Mouse (Mus musculus) CH12.LX (cell line): Measurements from ENCODE around the gene Golph3l. TPM values are rescaled to one million over a fixed set of nuclear protein-coding genes. Genes with fewer than 3 reads are reported as not detected.
"Not testable (repeated sequence)": the region's sequence is repeated elsewhere in the genome, so short reads cannot be mapped to it uniquely, and the experiment has no call there.

ENCODE experiments used
- DNase-seq: peaks from one replicate; pipeline ENCODE4 v3.0.0-alpha.2; 2013; ENCODE audit errors: extremely low read depth
- H3K27ac ChIP-seq: 2 replicates; pipeline ENCODE4 v1.5.1; 2012; ENCODE audit warnings: low read depth, mild to moderate bottlenecking, control low read depth, moderate library complexity; ENCODE audit not compliant: insufficient read depth
- H3K27me3 ChIP-seq: replicated peaks from 2 replicates; pipeline ENCODE3; 2012; ENCODE audit warnings: inconsistent platforms
- H3K36me3 ChIP-seq, 2 experiments: replicated peaks in 1 of 2; 2 replicates each; pipeline versions ENCODE3 to v1.6.1; 2012; ENCODE audit warnings: inconsistent platforms in 1 of 2, low read length in 1 of 2, mild to moderate bottlenecking in 1 of 2, mixed read lengths in 1 of 2, moderate library complexity in 1 of 2; ENCODE audit not compliant: control insufficient read depth in 1 of 2, insufficient read depth in 1 of 2
- H3K4me1 ChIP-seq, 2 experiments: 2 replicates each; pipeline ENCODE4 v1.6.1; 2012; ENCODE audit warnings: inconsistent platforms in 1 of 2, moderate library complexity in 1 of 2; ENCODE audit not compliant: insufficient read depth in 2 of 2, control insufficient read depth in 1 of 2
- H3K4me2 ChIP-seq: 2 replicates; pipeline ENCODE4 v1.6.1; 2012; ENCODE audit warnings: low read depth, mild to moderate bottlenecking, control low read depth; ENCODE audit not compliant: poor library complexity, insufficient read depth, severe bottlenecking
- H3K4me3 ChIP-seq, 3 experiments: fragments of 150-350 bp in 1 of 3; sonication (generic) in 1 of 3; replicated peaks in 1 of 3; 2 replicates each; pipeline versions ENCODE3 to v1.5.1; 2011 to 2012; ENCODE audit warnings: low read depth in 2 of 3, low read length in 2 of 3, mild to moderate bottlenecking in 2 of 3, moderate library complexity in 2 of 3, control low read depth in 1 of 3, improper control_type of control experiment in 1 of 3, inconsistent platforms in 1 of 3, mixed read lengths in 1 of 3; ENCODE audit not compliant: poor library complexity in 1 of 3
- H3K79me2 ChIP-seq: replicated peaks from 2 replicates; pipeline ENCODE4 v1.6.1; 2012; ENCODE audit warnings: mild to moderate bottlenecking, moderate library complexity; ENCODE audit not compliant: control insufficient read depth, poor library complexity, insufficient read depth, severe bottlenecking; ENCODE audit errors: extremely low read depth
- H3K9ac ChIP-seq: 2 replicates; pipeline ENCODE4 v1.6.1; 2012; ENCODE audit warnings: low read depth, mild to moderate bottlenecking, control low read depth, moderate library complexity; ENCODE audit not compliant: insufficient read depth
- H3K9me3 ChIP-seq: replicated peaks from 2 replicates; pipeline ENCODE3; 2012; ENCODE audit warnings: low read length, inconsistent platforms, mixed read lengths
- BHLHE40 ChIP-seq: IDR thresholded peaks from 2 replicates; pipeline ENCODE4 v1.6.1; 2011; ENCODE audit warnings: mild to moderate bottlenecking, low read depth, low read length, improper control_type of control experiment
- CHD1 ChIP-seq: IDR thresholded peaks from 2 replicates; pipeline ENCODE4 v1.6.1; 2012; ENCODE audit warnings: low read depth, low read length, improper control_type of control experiment, inconsistent platforms
- CHD2 ChIP-seq: IDR thresholded peaks from 2 replicates; pipeline ENCODE4 v1.6.1; 2011; ENCODE audit warnings: low read length, improper control_type of control experiment
- CTCF ChIP-seq, 2 experiments: IDR thresholded peaks in 1 of 2; conservative IDR thresholded peaks in 1 of 2; 2 replicates each; pipeline ENCODE4 v1.5.1; 2011 to 2012; ENCODE audit warnings: low read depth in 2 of 2, low read length in 2 of 2, improper control_type of control experiment in 1 of 2, inconsistent platforms in 1 of 2, mild to moderate bottlenecking in 1 of 2, moderate library complexity in 1 of 2
- E2F4 ChIP-seq: IDR thresholded peaks from 2 replicates; pipeline ENCODE4 v1.6.1; 2011; ENCODE audit warnings: low read depth, low read length, improper control_type of control experiment; ENCODE audit not compliant: insufficient replicate concordance
- ETS1 ChIP-seq: conservative IDR thresholded peaks from 2 replicates; pipeline ENCODE4 v1.6.1; 2012; ENCODE audit warnings: low read depth, mild to moderate bottlenecking, inconsistent platforms, low read length, improper control_type of control experiment, moderate library complexity
- GABPA ChIP-seq: IDR thresholded peaks from 2 replicates; pipeline ENCODE4 v1.6.1; 2012; ENCODE audit warnings: low read depth, low read length, improper control_type of control experiment, inconsistent platforms; ENCODE audit not compliant: insufficient replicate concordance
- HCFC1 ChIP-seq: IDR thresholded peaks from 2 replicates; pipeline ENCODE4 v1.6.1; 2012; ENCODE audit warnings: low read depth, mild to moderate bottlenecking, inconsistent platforms, low read length, improper control_type of control experiment
- IRF4 ChIP-seq: IDR thresholded peaks from 2 replicates; pipeline ENCODE4 v1.6.1; 2014; ENCODE audit warnings: low read depth, mild to moderate bottlenecking, inconsistent platforms, low read length, improper control_type of control experiment
- JUN ChIP-seq: IDR thresholded peaks from 2 replicates; pipeline ENCODE4 v1.6.1; 2011; ENCODE audit warnings: low read depth, mild to moderate bottlenecking, low read length, improper control_type of control experiment, moderate library complexity; ENCODE audit not compliant: insufficient read depth
- MAFK ChIP-seq: IDR thresholded peaks from 2 replicates; pipeline ENCODE4 v1.6.1; 2011; ENCODE audit warnings: low read length, improper control_type of control experiment; ENCODE audit not compliant: insufficient replicate concordance
- MAX ChIP-seq: IDR thresholded peaks from 2 replicates; pipeline ENCODE4 v1.6.1; 2011; ENCODE audit warnings: low read length, improper control_type of control experiment
- MAZ ChIP-seq: IDR thresholded peaks from 2 replicates; pipeline ENCODE4 v1.6.1; 2012; ENCODE audit warnings: low read depth, mild to moderate bottlenecking, inconsistent platforms, low read length, improper control_type of control experiment, moderate library complexity
- MEF2A ChIP-seq: IDR thresholded peaks from 2 replicates; pipeline ENCODE4 v1.6.1; 2014; ENCODE audit warnings: low read depth, mild to moderate bottlenecking, inconsistent platforms, low read length, improper control_type of control experiment, borderline replicate concordance
- NELFE ChIP-seq: IDR thresholded peaks from 2 replicates; pipeline ENCODE4 v1.6.1; 2011; ENCODE audit warnings: low read depth, low read length, improper control_type of control experiment
- NRF1 ChIP-seq: IDR thresholded peaks from 2 replicates; pipeline ENCODE4 v1.6.1; 2014; ENCODE audit warnings: low read depth, mild to moderate bottlenecking, inconsistent platforms, low read length, improper control_type of control experiment, moderate library complexity
- PAX5 ChIP-seq: IDR thresholded peaks from 2 replicates; pipeline ENCODE4 v1.6.1; 2012; ENCODE audit warnings: low read length, inconsistent platforms, mixed read lengths
- POLR2AphosphoS2 ChIP-seq: IDR thresholded peaks from 2 replicates; pipeline ENCODE4 v1.6.1; 2011; ENCODE audit warnings: low read depth, low read length, improper control_type of control experiment
- RCOR1 ChIP-seq: conservative IDR thresholded peaks from 2 replicates; pipeline ENCODE4 v1.6.1; 2012; ENCODE audit warnings: low read depth, mild to moderate bottlenecking, inconsistent platforms, low read length, improper control_type of control experiment
- SIN3A ChIP-seq: IDR thresholded peaks from 2 replicates; pipeline ENCODE4 v1.6.1; 2012; ENCODE audit warnings: low read length, improper control_type of control experiment, inconsistent platforms
- SMC3 ChIP-seq: IDR thresholded peaks from 2 replicates; pipeline ENCODE4 v1.6.1; 2011; ENCODE audit warnings: low read depth, low read length, improper control_type of control experiment
- TBP ChIP-seq: conservative IDR thresholded peaks from 2 replicates; pipeline ENCODE4 v1.6.1; 2011; ENCODE audit warnings: low read depth, low read length, improper control_type of control experiment
- USF1 ChIP-seq: IDR thresholded peaks from 2 replicates; pipeline ENCODE4 v1.6.1; 2014; ENCODE audit warnings: low read depth, mild to moderate bottlenecking, inconsistent platforms, low read length, improper control_type of control experiment
- USF2 ChIP-seq: conservative IDR thresholded peaks from 2 replicates; pipeline ENCODE4 v1.6.1; 2011; ENCODE audit warnings: low read depth, low read length, improper control_type of control experiment
- ZC3H11A ChIP-seq: IDR thresholded peaks from 2 replicates; pipeline ENCODE4 v1.6.1; 2012; ENCODE audit warnings: low read depth, mild to moderate bottlenecking, inconsistent platforms, low read length, improper control_type of control experiment
- ZKSCAN1 ChIP-seq: IDR thresholded peaks from 2 replicates; pipeline ENCODE4 v1.6.1; 2012; ENCODE audit warnings: low read depth, inconsistent platforms, low read length, improper control_type of control experiment, borderline replicate concordance
- ZMIZ1 ChIP-seq: IDR thresholded peaks from 2 replicates; pipeline ENCODE4 v1.6.1; 2012; ENCODE audit warnings: low read depth, mild to moderate bottlenecking, inconsistent platforms, low read length, improper control_type of control experiment
- ZNF384 ChIP-seq: IDR thresholded peaks from 2 replicates; pipeline ENCODE4 v1.6.1; 2012; ENCODE audit warnings: low read depth, low read length, improper control_type of control experiment, inconsistent platforms
- dilution Hi-C: fragments of 300-500 bp; cut with MboI; formaldehyde crosslinking; loops from 2 replicates; pipeline ENCODE4 v1.14.3; 2020; ENCODE audit warnings: low sequenced_read_pairs; ENCODE audit not compliant: extremely low pct_unique_long_range_greater_than_20kb, extremely low pct_ligation_motif_present
- in situ Hi-C: fragments of 300-500 bp; cut with MboI; formaldehyde crosslinking; loops from 3 replicates; pipeline ENCODE4 v1.14.3; 2019; ENCODE audit warnings: low sequenced_read_pairs, low pct_ligation_motif_present, low pct_unique_long_range_greater_than_20kb, mixed read lengths
- polyA plus RNA-seq: library from polyadenylated mRNA; unstranded; fragments of >175 nt; gene quantifications from 2 replicates; pipeline ENCODE4 v1.2.1, GENCODE M21; 2012; ENCODE audit warnings: low read depth; ENCODE audit not compliant: insufficient read length
- total RNA-seq, 2 experiments: library from RNA; depleted of rRNA; stranded (reverse); fragments of 300-350 nt in 1 of 2; fragments of >200 nt in 1 of 2; gene quantifications; 2 replicates each; pipeline ENCODE4 v1.2.3; 2012 to 2014

Gene Golph3l
- total and polyA plus RNA-seq, 3 experiments, result 22.7 to 36.9 (median 23.4) TPM

DNA sequence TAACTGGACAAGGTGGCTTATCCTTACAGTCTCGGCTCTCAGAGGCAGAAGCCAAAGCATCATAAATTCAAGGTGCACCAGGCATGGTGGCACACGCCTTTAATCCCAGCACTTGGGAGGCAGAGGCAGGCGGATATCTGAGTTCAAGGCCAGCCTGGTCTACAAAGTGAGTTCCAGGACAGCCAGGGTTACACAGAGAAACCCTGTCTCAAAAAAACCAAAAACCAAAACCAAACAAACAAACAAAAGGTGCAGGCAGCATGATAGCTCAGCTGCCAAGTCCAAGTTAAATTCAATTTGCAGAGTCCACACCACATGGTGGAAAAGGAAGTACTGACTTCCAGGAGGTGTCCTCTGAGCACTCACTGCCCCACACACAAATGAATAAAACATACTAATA, 65.6 kb downstream of the Golph3l start:
- in situ Hi-C loops, result loop anchor here (10.0 kb wide), 1 partner anchor 570 kb away; the partner anchor contains the start of genes Hist2h2ac and Hist2h2be
- H3K79me2 ChIP-seq, H3K4me3 ChIP-seq, H3K36me3 ChIP-seq, H3K9me3 ChIP-seq, H3K4me2 ChIP-seq, H3K9ac ChIP-seq, H3K27me3 ChIP-seq, H3K27ac ChIP-seq, dilution Hi-C loops, DNase-seq: not testable (repeated sequence)
- H3K4me1 ChIP-seq, result peaks cover 23 to 79% of the 10 kb centered on the region in 2 experiments
- TF ChIP-seq MAX, result 0 out of 2 replicates have a peak, but pooled peaks have one; percentile 19

DNA sequence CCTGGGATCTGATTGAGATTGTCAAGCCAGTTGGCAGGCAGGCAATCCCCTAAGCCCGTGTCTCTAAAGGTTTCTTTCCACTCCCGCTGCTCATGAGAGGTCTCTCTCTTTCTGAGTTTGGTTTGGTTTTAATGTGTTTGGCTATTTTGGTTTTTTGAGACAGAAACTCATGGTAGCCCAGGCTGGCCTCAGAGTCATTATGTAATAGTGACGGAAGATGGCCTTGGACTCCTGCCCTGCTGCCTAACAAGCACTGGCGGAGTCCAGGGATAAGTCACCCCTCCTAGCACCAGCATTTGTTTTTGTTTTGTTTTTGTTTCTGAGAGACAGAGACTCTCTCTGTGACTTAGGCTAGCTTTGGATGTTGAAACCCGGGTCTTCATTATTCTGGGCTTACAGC, 66.7 kb downstream of the Golph3l start:
- H3K4me1 ChIP-seq, result peaks cover 23 to 69% of the 10 kb centered on the region in 2 experiments

DNA sequence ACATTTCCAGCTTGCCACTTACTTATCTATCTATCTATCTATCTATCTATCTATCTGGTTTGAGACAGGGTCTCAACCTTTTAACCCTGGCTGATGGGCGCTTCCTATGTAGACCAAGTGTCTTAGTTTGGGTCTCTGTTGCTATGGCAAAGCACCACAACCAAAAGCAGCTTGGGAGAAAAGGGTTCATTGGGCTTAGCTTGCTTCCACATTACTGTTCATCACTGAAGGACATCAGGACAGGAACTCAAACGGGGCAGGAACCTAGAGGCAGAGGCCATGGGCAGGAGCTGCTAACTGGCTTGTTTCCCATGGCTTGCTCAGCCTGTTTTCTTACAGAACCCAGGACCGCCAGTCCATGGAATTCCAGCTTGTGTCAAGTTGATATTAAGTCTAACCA, 68.4 kb downstream of the Golph3l start:
- H3K9ac ChIP-seq, result no peak overlapping the region
- in situ Hi-C loops, result loop anchor here (10.0 kb wide), 1 partner anchor 568 kb away; the partner anchor contains the start of genes Hist2h2ac and Hist2h2be
- 0 out of 2 replicates have a peak overlapping the region, but pooled peaks have one; percentile 33 for H3K27ac ChIP-seq
- peaks cover 12 to 54% of the 10 kb centered on the region in 2 experiments for H3K4me1 ChIP-seq
- H3K4me2 ChIP-seq, result no peak overlapping the region
- no peaks in the 10 kb centered on the region for H3K27me3 ChIP-seq
- H3K4me3 ChIP-seq, result no peak overlapping the region
- dilution Hi-C loops, result no loop called here
- no peak for DNase-seq
- H3K79me2 ChIP-seq, result peaks cover 33% of the 10 kb centered on the region
- peaks cover 16 to 23% of the 10 kb centered on the region in 2 experiments for H3K36me3 ChIP-seq
- no peaks in the 10 kb centered on the region for H3K9me3 ChIP-seq
- no peak; the same call in 1 of the 2 replicates for TF ChIP-seq POLR2AphosphoS2
- no peak for TF ChIP-seq GABPA
- TF ChIP-seq USF1, result no peak
- TF ChIP-seq HCFC1, result no peak
- TF ChIP-seq IRF4, result no peak
- TF ChIP-seq NELFE, result no peak
- no peak for TF ChIP-seq TBP
- TF ChIP-seq ZC3H11A, result no peak
- no peak for TF ChIP-seq ETS1
- no peak for TF ChIP-seq NRF1
- TF ChIP-seq MAX, result no peak
- no peak for TF ChIP-seq MEF2A
- no peak for TF ChIP-seq MAZ
- TF ChIP-seq RCOR1, result no peak
- no peak for TF ChIP-seq SMC3
- no peak for TF ChIP-seq BHLHE40
- no peak for TF ChIP-seq CTCF (conservative IDR thresholded peaks at IDR 0.05 in 1 of 2, IDR thresholded peaks at IDR 0.05 in 1 of 2; ENCODE audit: low read depth in 2 of 2, low read length in 2 of 2)
- no peak for TF ChIP-seq MAFK
- TF ChIP-seq E2F4, result no peak

More for the DNA sequence above, 66.7 kb downstream of the Golph3l start:
- dilution Hi-C loops (no loop called here), in situ Hi-C loops (loop anchor here (10.0 kb wide), 1 partner anchor 569 kb away; the partner anchor contains the start of genes Hist2h2ac and Hist2h2be)
- DNase-seq, result no peak
- Histone ChIP-seq H3K27me3 (no peaks in the 10 kb centered on the region), H3K9ac (no peak overlapping the region), H3K4me3 (no peak overlapping the region), H3K27ac (no peak overlapping the region), H3K79me2 (peaks cover 18% of the 10 kb centered on the region), H3K9me3 (no peaks in the 10 kb centered on the region), H3K36me3 (peaks cover 4 to 10% of the 10 kb centered on the region in 2 experiments), H3K4me2 (no peak overlapping the region)
- TF ChIP-seq BHLHE40 (no peak), MEF2A (no peak), TBP (no peak), GABPA (no peak), CHD1 (no peak), PAX5 (no peak), E2F4 (no peak), SIN3A (no peak), JUN (no peak), MAZ (no peak), CHD2 (no peak), RCOR1 (no peak), ZKSCAN1 (no peak), ZNF384 (no peak), ZMIZ1 (no peak), USF2 (no peak), POLR2AphosphoS2 (no peak)
